Mouse (Mus musculus) testis, adult 2 months (tissue): ENCODE data around the gene Man2a2.

ENCODE experiments used
- CTCF ChIP-seq: fragments of 200-500 bp; IDR thresholded peaks from 2 replicates; pipeline ENCODE4 v1.5.1; 2012; ENCODE audit warnings: low read depth, mild to moderate bottlenecking, inconsistent platforms, low read length, moderate library complexity; ENCODE audit not compliant: control insufficient read depth, insufficient read depth, insufficient replicate concordance
- POLR2A ChIP-seq: fragments of 200-500 bp; IDR thresholded peaks from 2 replicates; pipeline ENCODE4 v1.6.1; 2012; ENCODE audit warnings: low read depth, mild to moderate bottlenecking, inconsistent platforms, low read length, moderate library complexity; ENCODE audit not compliant: control insufficient read depth

GRCm38 (mm10) chr7:80350808-80351207 is 20.4 kb downstream of the Man2a2 start:
- TF ChIP-seq POLR2A, result no peak
- TF ChIP-seq CTCF, result no peak
